Mouse (Mus musculus) bone marrow, adult 2 months (tissue): ENCODE measurements around the gene Slamf8.

Experiments used
- CTCF ChIP-seq: fragments of 200-500 bp; IDR thresholded peaks from 2 replicates; pipeline ENCODE4 v1.5.1; 2011; ENCODE audit warnings: low read length, control low read depth; ENCODE audit not compliant: control insufficient read depth, insufficient read depth
- POLR2A ChIP-seq: fragments of 200-500 bp; IDR thresholded peaks from 2 replicates; pipeline ENCODE4 v1.6.1; 2011; ENCODE audit warnings: low read depth, mild to moderate bottlenecking, control low read depth, low read length, borderline replicate concordance; ENCODE audit not compliant: control insufficient read depth

- TF ChIP-seq CTCF (no peak), POLR2A (no peak)
Measured at GRCm38 (mm10) chr1:172623599-172623998, 33.2 kb upstream of the Slamf8 start.
